Mouse (Mus musculus) adrenal gland, postnatal 0 days (tissue): ENCODE data around the gene Ncoa7. TPM values are rescaled to one million over a fixed set of nuclear protein-coding genes. Genes with fewer than 3 reads are reported as not detected.

Source experiments
- polyA plus RNA-seq: library from polyadenylated mRNA; unstranded; fragments of >200 nt; fragmentation: Nextera tagmentation; extraction: Ambion mirVana; gene quantifications from 2 replicates; pipeline ENCODE4 v1.2.1, GENCODE M21; 2015

Gene Ncoa7
- 21.3 and 22.0 TPM in 2 replicates for polyA plus RNA-seq

DNA sequence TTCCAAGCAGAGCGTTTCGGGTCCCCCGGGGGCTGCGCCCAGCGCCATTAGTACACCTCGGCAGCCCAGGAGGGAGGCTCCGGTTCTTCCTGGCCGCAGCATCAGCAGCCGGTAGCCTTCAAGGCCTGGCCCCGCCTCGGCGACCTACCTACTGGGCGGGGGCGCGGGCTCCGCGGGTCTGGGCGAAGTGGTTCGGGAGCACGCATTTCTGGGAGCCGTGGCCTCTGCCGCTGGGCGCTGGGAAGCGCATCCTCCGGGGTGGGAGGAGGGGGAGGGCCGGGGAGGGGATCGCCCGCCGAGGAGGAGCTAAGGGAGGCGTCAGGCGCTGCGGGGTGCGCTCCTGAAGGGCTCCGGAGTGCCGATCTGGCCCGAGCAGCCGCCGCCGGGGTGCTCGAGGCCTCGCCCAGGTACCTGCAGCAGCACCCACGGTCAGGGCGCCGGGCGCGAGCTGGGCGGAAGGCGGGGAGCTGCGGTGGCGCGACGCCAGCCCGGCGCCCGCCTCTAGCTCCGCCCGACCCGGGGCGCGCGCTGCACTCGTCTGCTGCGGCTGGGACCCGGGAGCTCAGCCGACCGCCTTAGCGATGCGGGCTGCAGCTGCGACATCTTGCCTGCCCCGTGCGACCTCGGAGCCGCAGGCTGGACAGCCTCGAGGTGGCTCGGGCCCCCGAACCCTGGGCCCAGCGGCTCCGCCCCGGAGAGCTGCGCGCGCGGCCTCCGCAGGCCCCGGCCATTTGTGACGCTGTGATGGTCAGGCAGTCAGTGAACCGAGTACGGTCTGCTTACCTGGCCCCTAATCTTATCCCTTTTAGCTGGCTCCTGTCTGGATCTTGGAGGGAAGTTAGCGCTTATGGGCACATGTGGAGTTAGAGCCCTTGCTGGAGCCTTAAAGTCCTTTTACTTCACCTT is at the start of gene Ncoa7:
Ncoa7 (minus strand) TSS at position 646 of the 906 bp plus-strand sequence.

DNA sequence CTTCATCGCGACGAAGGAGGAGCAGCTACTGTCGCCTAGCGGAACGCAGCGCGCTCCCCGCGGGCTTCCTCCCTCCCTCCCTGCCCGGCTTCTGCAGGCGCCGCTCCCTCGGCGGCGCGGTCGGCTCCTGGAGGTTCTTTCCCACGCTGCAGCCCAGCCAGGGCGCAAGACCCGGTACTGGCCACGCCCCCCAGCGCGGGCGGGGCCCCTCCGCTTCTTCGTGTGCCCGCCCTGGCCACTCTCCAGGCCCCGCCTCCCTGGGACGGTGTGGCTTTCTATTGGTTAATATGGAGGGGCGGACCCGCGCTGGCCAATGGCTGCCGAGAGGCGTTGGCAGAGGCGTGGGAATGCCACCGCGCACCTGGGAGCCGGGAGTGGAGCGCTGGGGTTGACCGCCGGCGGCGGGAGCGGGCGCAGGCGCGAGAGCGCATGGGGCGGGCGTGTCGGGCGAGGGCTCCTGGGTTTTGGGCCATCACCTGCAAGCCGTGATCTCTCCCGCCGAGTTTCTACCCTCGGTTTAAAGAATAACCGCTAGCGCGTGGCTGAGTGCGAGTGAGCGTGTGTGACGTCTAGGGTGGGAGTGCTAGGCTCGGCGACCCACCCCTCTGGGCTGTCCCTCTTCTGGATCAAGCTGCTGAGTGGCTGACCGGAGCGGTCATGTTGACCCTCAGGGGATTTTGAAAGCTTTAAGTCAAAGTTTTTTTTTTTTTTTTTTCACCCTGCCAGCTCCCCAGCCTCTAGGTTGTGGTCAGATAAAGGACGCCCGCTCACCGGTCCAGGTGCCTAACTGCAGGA is 39.7 kb upstream of the Ncoa7 start, which contains the start of gene Hey2:
Hey2 (minus strand) TSS at position 159 of the 795 bp plus-strand sequence.

DNA sequence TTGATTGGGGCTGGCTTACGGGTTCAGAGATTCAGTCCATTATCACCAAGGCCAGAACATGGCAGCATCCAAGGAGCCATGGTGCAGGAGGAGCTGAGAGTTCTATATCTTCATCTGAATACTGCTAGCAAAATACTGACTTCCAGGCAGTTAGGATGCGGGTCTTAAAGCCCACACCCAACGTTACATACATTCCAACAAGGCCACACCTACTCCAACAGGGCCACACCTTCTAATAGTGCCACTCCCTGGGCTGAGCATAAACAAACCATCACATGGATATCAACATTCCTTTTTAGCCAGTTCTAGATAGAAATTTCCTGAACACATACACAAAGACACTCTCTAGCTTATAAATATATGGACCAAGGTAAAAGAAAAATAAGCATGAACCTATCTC is 173.6 kb downstream of the Ncoa7 start, which contains the start of gene Hint3:
Hint3 (minus strand) TSS at position 120 of the 400 bp plus-strand sequence.

GRCm38 (mm10) chr10:30600542-30600966 is 202.6 kb downstream of the Ncoa7 start, which contains the start of gene Trmt11:
TSS of gene Trmt11 (minus strand) at chr10:30600749.

Other genes starting within 250 kb of the Ncoa7 start
- gene Trmt11, start 202.6 kb downstream of the Ncoa7 start, polyA plus RNA-seq = 26.1 and 27.0 TPM in 2 replicates
- 72.9 and 90.0 TPM in 2 replicates for gene Hint3, start 173.7 kb downstream of the Ncoa7 start, polyA plus RNA-seq
- 2.5 and 3.3 TPM in 2 replicates for gene Hey2, start 39.5 kb upstream of the Ncoa7 start, polyA plus RNA-seq